Mouse (Mus musculus): Measurements from ENCODE around the gene Retsat.

The Retsat gene

DNA sequence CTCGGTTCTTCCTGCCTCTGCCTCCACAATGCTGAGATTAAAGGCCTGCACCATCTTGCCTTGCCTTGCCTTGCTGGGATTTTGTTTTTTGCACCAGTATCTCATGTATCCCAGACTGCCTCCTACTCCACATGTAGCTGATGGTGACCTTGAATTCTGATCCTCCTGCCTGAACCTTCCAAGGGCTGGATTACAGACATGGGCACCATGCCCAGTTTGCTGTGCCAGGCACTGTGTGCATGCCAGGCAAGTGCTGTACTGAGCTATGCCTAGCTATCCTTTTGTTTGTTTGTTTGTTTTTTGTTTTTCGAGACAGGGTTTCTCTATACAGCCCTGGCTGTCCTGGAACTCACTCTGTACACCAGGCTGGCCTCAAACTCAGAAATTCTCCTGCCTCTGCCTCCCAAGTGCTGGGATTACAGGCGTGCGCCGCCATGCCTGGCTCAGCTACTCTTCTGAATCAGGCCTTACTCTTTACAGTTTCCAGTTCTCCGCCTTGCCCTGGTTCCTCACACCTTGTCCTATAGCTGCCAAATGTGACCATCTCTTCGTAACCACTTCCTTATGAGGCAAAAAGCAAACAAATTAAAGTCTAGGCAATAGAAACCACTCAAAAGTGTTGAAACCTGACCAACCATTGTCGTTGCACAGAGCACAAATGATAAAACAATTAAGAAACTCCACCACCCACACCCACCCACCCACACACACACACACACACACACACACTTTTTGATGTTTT, 25.6 kb downstream of the Retsat start:
- in situ Hi-C loops (cut with MseI, MboI), result no loop called here

DNA sequence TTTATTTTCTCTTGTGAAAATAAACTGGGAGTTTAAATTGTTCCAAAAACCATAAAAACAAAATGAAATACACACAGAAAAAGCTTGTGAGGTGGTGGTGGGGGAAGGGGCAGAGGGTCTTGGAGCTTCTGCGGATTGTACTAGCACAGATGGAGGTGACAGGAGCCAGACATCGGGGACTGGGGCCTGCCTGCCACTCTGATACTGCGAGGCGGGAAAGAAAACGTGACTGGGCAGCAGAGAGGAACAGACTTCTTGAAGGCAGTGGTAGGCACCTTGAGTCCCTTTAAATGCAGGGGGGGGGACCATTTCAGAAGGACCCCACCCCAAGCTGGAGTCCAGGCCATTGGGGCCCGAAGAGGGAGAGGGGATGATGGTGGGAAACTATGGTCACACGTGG, 28.1 kb downstream of the Retsat start:
- in situ Hi-C loops (cut with MseI, MboI), result no loop called here

DNA sequence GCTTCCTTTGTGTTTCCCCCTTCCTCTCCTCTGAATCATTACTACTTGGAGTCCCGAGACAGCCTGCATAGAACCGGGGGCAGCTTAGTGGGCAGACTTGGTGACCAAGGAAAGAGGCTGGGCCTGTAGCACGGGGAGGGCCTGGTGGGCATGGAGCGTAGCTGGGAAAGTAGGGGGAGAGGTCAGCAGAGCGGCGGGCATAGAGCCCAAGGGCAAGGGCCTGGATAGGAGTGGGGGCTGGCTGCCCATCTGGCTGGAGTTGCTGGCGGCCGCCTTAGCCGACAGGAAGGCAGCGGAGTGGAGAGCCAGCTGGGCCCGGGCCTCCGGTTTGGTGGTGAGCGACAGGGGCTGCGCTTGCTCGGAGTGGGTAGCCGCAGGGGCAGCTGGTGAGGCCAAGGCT, 29.0 kb downstream of the Retsat start:
- in situ Hi-C loops (cut with MseI, MboI), result no loop called here

DNA sequence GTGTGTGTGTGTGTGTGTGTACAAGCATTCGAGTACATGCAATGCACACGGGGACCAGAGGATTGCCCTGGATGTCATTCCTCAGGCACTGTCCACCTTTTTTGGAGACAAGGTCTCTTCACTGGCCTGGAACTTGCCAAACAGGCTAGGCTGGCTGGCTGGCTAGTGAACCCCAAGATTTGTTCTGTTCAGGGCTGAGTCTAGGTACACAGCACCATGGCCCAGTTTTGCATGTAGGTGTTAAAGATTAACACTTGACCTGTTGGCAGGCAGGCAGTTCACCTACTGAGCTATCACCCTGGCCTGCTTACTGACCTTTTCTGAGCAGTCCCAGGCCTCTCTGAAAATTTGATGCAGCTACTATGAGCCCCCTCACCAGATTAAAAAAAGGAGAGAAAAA, 32.1 kb downstream of the Retsat start:
- in situ Hi-C loops (cut with MseI, MboI), result no loop called here

DNA sequence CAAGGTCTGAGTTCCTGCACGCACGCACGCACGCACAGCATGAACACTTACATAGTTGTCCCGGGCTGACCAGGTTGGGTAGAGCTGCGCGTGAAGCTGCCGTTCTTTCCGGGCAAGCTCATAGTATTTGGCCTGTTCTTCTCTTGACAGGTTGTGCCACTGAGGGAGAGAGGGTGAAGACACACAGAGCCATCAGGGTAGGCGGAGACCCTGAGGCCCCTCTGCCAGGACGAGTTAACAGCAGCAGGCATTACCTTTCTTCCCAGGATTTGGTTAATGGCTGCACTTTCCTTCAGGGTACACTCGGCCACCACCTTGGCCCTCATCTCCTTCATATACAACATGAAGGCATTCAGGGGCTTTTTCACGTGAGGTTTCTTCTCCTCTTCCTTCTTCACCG, 32.7 kb downstream of the Retsat start:
- in situ Hi-C loops (cut with MseI, MboI), result no loop called here

DNA sequence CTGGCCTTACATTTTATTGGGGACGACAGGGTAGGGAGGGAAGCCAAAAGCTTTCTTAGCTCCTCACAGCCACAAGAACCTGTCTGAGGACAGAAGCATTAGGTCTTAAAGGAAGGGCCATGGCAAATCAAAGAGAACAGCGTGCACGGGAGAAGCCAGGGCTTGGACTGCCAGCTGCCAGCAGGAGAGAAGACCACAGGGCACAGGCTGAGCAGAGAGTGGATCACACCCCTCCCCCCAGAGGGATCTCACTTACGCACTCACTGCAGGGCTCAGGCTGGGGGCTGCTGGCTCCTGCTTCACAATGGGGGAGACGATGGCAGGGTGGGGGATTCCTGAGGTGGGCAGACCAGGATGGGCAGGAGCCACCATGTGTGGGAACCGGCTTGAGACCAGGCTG, 33.4 kb downstream of the Retsat start:
- in situ Hi-C loops (cut with MseI, MboI), result no loop called here

DNA sequence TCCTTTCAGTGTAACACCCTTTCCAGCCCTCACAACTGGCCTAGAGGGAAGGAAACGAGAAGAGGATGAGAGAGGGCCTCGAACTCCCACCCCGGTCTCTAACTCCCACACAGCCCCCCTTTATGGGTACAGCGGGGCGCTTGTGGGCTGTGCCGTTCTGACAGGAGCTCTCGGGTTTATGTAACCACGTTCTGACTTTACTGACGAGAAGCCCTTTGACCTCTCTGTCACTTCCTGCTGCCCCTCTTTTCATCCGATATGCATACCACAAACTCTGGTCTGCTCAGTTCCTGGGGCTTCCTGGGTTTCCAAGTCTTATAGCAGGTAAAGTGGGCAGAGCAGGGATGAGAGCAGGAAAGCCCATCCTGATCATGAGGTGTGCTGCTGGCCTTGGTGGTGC, 36.0 kb downstream of the Retsat start:
- in situ Hi-C loops (cut with MseI, MboI), result no loop called here

DNA sequence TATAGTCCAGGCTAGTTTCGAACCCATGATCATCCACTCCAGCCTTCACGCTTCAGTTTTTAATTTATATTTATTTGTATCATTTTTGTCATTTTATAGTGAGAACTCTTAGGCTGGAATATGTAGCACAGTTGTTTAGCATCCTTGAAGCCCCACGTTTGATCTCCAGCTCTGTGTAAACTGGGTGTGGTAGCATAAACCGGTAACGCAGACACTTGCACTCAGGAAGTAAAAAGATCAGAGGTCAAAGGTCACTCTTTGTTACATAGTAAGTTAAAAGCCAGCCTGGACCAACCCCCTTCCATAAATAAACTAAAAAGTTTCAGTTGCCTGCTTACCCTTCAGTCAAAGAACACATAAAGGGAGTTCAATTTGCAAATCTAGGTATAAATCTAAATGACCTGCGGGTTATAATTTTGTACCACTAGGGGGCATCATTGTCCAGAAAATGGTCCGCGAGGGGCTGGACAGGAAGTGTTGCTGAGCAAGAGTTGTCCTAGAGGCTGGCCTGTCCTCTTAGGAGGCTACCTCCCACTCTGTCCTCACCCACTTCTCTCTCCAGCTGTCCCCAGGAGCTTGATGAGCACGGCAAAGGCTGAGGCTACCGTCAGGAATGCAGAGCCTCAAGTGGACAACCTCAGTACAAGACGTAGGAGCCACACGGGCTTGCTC, 37.6 kb downstream of the Retsat start:
- in situ Hi-C loops (cut with MseI, MboI), result no loop called here

DNA sequence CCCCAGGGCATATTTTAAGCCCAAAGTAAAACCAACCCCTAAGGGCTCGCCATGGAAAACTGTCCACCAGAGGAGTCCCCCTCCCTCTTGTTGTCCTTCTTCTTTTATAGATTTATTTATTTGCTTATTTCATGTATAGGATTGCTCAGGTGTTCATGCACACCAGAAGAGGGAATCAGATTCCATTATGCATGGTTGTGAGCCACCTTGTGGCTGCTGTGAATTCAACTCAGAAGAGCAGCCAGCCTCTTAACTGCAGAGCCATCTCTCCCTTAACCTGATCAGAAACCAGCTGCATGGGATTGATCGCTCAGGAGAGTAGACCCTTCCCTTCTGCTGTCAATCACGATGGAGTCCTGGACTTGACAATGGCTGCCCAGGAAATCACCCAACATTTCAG, 38.7 kb downstream of the Retsat start:
- in situ Hi-C loops (cut with MseI, MboI), result no loop called here

DNA sequence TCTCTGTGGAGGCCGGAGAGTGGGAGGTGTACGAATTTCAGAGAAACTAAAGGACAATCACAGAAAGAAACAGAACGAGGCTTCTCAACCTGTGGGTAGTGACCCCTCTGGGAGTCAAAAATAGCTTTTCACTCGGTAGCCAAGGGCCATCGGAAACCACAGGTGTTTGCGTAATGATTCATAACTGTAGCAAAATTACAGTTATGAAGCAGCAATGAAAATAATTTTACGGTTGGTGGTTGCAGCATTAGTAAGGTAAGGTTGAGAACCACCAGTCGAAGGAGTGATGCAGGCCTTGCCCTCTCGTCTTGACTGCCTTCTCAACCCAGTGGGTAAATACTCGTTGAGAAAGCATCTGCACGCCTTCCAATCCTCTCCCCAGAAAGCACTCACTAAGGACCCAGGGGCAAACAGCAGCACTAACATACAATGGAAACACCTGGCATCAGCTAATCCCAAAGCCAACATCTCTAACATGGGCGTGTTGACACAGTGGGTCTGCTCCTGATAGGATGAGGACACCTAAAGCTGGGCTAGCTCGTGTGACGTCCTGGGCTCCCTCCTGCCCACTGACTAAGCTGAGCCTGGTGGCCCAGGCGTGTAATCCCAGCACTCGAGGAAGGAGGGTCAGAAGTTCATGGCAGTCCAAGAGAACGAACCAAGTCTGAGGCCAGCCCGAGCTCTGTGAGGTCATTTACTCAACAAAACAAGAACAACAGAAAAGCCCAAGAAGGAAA, 43.1 kb downstream of the Retsat start:
- in situ Hi-C loops (cut with MseI, MboI), result no loop called here

DNA sequence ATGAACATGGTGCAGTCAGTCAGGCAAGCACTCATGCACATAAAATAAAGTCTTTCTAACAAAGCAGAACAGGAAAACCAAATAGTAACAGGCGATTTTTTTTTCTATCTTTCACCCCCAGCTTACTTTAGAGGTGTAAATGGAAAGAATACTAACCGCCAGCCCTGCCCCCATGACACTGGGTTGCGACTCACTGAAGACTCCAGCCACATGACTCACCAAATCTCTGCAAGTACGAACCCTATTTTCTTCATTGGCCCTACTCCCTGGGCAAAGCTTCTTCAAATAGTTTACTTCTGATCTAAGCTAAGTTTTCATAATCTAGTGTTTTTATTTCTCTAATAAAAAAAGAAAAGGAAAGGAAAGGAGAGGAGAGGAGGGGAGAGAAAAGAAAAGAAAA, 46.3 kb downstream of the Retsat start:
- in situ Hi-C loops (cut with MseI, MboI), result no loop called here

DNA sequence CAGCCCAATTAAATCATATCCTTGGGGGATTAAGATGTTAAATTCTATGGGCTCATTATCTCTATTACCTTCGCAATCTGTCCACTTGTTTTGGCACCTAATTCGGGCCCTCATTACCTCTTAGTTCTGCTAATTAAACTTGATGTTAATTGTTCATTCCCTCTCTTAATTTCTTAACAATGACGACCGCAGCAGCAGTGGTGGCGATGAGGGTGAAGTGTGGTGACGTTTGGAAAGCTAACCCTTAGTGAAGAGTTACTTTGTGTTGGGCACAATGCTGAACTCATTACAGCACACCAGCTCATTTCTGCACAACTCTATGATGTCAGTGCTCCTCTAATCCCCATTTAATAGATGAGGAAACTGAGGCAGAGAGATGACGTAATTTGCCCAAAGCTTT, 47.1 kb downstream of the Retsat start:
- in situ Hi-C loops (cut with MseI, MboI), result no loop called here

DNA sequence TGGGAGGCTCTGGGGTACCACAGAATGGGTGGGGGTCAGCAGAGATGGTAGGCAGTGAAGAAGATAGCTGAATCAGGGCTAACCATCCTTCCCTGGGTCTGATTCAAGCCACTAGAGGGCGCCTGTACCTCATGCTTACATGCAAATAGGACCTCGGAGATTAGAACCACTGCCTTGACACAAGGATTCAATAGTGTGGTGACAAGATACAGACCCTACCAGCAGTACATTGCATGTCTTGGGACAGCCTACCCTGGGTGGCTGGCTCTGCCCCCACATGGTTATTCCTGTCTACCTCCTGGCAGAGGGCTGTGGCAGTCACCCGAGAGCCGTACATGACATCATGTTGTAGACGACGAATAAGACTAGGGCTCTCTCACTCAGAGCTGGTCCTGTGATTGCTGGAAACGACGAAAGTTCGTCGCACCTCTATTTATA, 49.1 kb downstream of the Retsat start:
- in situ Hi-C loops (cut with MseI, MboI), result no loop called here

DNA sequence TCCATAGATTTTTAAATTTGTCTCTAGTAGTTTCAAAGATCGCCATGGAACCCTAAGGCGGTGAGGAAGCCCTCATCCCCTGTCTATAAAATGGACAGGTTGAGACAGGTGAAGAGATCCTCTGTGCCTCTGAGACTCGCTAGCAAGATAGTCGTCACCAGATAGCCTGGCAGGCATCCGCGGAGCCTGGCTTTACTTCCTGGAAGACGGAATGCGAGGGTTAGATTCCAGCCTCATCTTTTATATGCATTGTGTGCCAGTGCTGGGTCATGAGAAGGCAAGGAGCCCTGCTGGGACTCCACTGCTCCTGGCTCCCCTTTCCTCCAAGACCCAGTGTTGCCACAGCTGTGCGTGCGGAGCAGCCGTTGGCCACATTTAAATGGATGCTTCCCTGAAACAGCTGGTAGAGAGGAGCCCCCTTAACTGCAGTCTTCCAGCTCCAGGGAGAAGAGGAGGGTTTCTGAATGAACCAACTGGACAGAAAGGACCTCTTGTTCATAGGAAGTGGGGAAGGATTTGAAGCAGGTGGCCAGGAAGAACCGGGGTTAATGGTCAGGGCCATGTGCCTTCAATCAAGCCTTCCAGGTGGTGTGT, 49.8 kb downstream of the Retsat start:
- in situ Hi-C loops (cut with MseI, MboI), result no loop called here

DNA sequence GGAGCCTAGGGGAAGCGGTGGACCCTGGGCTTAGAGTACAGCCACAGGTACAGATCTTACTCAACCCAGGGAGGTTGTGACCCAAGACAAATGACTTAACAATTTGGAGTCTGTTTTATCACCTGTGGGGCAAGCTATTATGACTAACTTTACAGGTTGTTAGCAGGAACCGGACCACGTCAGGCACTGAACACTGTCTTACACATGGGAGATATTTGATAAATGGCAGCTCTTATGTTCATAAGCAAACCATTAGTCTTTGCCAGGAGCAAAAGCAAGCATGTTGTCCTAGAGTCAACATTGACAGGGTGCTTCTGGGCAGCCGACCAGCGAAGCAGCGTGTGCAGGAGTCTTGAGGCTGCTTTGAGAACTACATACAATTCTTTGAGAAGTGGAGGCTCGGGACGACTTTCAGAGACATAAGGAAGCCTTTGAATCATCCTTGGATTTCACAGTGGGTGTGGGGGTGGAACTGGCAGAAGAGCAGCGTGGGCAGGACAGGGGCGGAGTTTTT, 52.1 kb downstream of the Retsat start:
- in situ Hi-C loops (cut with MseI, MboI), result no loop called here

DNA sequence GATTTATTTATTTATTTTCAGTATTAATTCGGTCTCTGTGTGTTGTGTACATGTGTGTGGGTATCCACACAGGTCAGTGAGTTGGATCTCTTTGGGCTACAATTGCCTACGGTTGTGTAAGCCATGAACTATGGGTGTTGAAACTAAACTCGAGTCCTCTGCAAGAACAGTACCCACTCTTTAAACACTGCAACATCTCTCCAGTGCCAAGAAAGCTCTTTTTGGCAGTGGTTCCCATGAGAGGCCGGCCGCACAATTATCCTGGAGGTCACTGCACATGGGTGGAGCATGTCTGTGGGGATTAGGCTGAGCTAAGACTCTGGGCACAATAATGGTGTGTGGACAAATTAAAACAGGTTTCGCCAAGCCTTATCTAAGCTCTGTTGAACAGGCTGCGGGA, 55.1 kb downstream of the Retsat start:
- in situ Hi-C loops (cut with MseI, MboI), result no loop called here

DNA sequence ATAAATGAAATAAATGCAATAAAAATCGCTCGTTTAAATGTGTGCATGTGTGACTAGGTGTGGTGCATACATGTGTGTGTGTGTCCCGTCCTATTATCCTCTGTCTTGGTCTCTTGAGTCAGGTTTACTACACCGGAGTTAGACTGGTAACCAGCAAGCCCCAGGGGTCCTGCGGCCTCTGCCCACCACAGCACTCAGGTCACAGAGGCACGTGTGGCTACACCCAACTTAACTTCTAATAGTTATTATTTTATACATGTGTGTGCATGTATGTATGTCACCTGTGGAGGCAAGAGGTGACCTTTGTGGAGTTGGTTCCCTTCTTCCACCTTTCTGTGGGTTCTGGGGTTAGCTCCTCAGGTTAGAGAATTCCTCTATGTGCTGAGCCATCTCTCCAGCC, 56.1 kb downstream of the Retsat start:
- in situ Hi-C loops (cut with MseI, MboI), result no loop called here

DNA sequence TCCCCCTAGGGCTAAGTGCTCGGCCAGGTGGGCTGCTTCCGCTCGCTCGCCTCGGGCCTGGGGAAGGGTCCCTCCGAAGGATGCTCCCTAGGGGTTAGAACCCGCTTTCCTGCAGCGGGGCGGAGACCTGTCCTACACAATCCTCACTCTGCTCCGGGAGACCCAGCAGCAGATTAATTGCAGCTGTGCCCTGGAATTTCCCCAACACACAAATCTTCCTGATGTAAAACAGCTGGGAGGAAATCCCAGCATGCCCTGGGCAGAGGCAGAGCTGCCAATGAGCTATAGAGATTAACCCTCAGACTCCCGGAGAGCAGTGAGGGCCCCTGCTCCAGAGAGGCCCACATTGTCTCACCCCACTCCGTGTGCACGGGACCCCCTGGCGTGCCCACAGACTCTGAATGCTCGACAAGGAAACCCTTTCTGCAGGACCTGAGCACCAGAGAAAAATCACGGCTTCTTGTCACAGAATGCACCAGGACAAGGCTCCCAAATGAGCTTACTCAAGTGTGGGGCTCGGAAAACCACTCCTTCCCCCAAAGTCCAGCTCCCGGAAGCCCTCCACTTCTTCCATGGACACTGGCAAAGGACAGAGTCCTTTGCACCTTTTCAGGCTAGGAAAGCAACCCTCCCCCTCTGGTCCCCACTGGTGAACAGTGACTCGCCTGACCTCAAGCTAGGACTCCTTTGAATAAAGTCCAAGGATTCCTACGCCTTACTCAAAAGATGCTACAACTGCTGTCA, 57.2 kb downstream of the Retsat start:
- in situ Hi-C loops (cut with MseI, MboI), result no loop called here

DNA sequence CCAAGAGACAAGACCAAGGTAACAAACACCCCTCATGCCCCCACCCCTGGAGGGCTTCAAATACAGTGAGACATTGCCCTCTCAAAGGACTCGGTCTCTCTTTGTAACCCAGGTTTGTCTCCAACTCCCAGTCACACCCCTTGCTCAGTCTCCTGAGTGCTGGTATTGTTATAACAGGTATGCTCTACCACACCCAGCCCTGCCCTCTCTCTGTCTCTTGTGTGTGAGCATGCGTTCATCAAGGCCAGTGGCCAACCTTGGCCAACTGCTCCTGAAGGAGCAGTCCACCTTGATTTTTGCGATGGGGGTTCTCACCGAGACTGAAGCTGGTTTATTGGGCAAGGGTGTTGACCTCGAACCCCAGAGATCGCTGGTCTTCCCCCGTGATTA, 57.8 kb downstream of the Retsat start:
- in situ Hi-C loops (cut with MseI, MboI), result no loop called here

DNA sequence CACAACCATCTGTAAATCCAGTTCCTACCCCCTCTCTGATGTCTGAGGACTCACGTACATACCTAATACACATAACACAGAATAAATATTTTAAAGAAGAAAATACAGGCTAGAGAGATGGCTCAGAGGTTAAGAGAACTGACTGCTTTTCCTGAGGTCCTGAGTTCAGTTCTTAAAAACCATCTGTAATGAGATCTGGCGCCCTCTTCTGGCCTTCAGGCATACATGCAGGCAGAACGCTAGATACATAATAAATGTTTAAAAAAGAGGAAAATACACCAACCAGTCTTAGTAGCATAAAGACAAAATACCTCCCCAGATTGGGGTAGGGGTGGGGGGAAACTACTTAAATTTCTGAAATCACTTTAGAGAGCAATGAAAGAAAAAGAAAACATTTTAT, 59.7 kb downstream of the Retsat start:
- in situ Hi-C loops (cut with MseI, MboI), result no loop called here

All from mouse trophoblast stem cell (cell line).